Mouse (Mus musculus) forebrain, embryonic 16.5 days (tissue): ENCODE measurements at regions not wholly inside any gene's neighbourhood (a gene's known extent, or its start where the extent isn't known, plus 50 kb on each side); places are given as distances from the start of the nearest gene placed in this dataset.
"Not testable (repeated sequence)": the region's sequence is repeated elsewhere in the genome, so short reads cannot be mapped to it uniquely, and the experiment has no call there.

Experiments used
- ATAC-seq: fragments of 200-750 bp; cut with Nextera tagmentation; 2 replicates; pipeline ENCODE4 v1.8.0; 2017; ENCODE audit warnings: mild to moderate bottlenecking, moderate library complexity
- H3K27ac ChIP-seq: fragments of 300-500 bp; sonication (generic); 2 replicates; pipeline ENCODE4 v1.5.1; 2014; ENCODE audit warnings: low read length, control low read depth
- H3K27me3 ChIP-seq: fragments of 300-500 bp; sonication (generic); replicated peaks from 2 replicates; pipeline ENCODE4 v1.6.1; 2014; ENCODE audit warnings: low read length; ENCODE audit not compliant: control insufficient read depth, insufficient read depth
- H3K36me3 ChIP-seq: fragments of 300-500 bp; sonication (generic); 2 replicates; pipeline ENCODE4 v1.6.1; 2014; ENCODE audit not compliant: control insufficient read depth, insufficient read depth
- H3K4me1 ChIP-seq: fragments of 300-500 bp; sonication (generic); replicated peaks from 2 replicates; pipeline ENCODE4 v1.6.1; 2014; ENCODE audit warnings: low read length; ENCODE audit not compliant: control insufficient read depth, insufficient read depth
- H3K4me2 ChIP-seq: fragments of 300-500 bp; sonication (generic); 2 replicates; pipeline ENCODE4 v1.6.1; 2014; ENCODE audit warnings: mild to moderate bottlenecking, low read length, control low read depth
- H3K4me3 ChIP-seq: fragments of 300-500 bp; sonication (generic); replicated peaks from 2 replicates; pipeline ENCODE4 v1.5.1; 2014; ENCODE audit warnings: mild to moderate bottlenecking, low read length, control low read depth
- H3K9ac ChIP-seq: fragments of 300-500 bp; sonication (generic); replicated peaks from 2 replicates; pipeline ENCODE4 v1.6.1; 2014; ENCODE audit warnings: low read depth, low read length, control low read depth
- H3K9me3 ChIP-seq: fragments of 300-500 bp; sonication (generic); 2 replicates; pipeline ENCODE4 v1.6.1; 2016; ENCODE audit warnings: low read length; ENCODE audit not compliant: control insufficient read depth
- WGBS: fragments of 180-500 bp; shearing (Covaris S2); extraction: QIAGEN DNeasy Blood & Tissue Kit; methylation state at CpG from one replicate; pipeline ENCODE4 v1.1.7; 2014; 5-methylcytosine and 5-hydroxymethylcytosine counted together

- ATAC-seq, result no peak
- H3K27ac ChIP-seq, result no peak overlapping the region
- no peaks in the 10 kb centered on the region for H3K4me1 ChIP-seq
- 83% methylated on average over 3 of the region's 3 CpGs for WGBS
- H3K9me3 ChIP-seq, result no peaks in the 10 kb centered on the region
- H3K4me3 ChIP-seq, result no peak overlapping the region
- H3K9ac ChIP-seq, result no peak overlapping the region
- no peak overlapping the region for H3K4me2 ChIP-seq
- no peaks in the 10 kb centered on the region for H3K36me3 ChIP-seq
- H3K27me3 ChIP-seq, result no peaks in the 10 kb centered on the region
Observed at GRCm38 (mm10) chr8:39344731-39345130, 1330.1 kb upstream of the Adam24 start.

DNA sequence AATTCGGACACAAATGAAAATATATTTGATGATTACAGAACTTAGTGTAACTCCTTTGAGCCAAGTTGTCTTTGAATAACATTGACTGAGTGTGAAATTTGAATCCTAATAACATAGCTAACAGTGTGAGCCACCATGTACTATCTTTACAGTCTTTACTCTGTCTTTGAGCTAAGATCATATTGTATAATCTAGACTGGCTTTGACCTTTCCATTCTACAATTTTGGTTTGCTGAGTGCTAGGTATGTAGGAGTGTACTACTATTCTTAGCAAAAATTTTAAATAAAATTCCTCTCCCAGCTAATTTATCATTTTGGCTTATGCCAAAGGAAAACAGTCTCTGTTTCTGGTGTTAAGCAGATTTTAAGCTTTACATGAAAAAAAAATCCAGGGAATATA is 1328.4 kb upstream of the Adam24 start:
- H3K9me3 ChIP-seq, result no peaks in the 10 kb centered on the region
- no peaks in the 10 kb centered on the region for H3K4me1 ChIP-seq
- H3K4me3 ChIP-seq, result no peak overlapping the region
- no peak for ATAC-seq
- H3K27me3 ChIP-seq, result no peaks in the 10 kb centered on the region
- H3K27ac ChIP-seq, result no peak overlapping the region
- no peak overlapping the region for H3K4me2 ChIP-seq
- 95% methylated on average over 1 of the region's 1 CpGs for WGBS
- no peaks in the 10 kb centered on the region for H3K36me3 ChIP-seq
- no peak overlapping the region for H3K9ac ChIP-seq

- no peak overlapping the region for H3K4me2 ChIP-seq
- no peak overlapping the region for H3K4me3 ChIP-seq
- no peak for ATAC-seq
- no peak overlapping the region for H3K9ac ChIP-seq
- 87% methylated on average over 3 of the region's 3 CpGs for WGBS
- H3K4me1 ChIP-seq, result no peaks in the 10 kb centered on the region
- H3K27me3 ChIP-seq, result no peaks in the 10 kb centered on the region
- no peaks in the 10 kb centered on the region for H3K36me3 ChIP-seq
- H3K9me3 ChIP-seq, result no peaks in the 10 kb centered on the region
- H3K27ac ChIP-seq, result no peak overlapping the region
Observed at GRCm38 (mm10) chr8:39348956-39349355, 1325.9 kb upstream of the Adam24 start.

- H3K4me3 ChIP-seq, result no peak overlapping the region
- no peak overlapping the region for H3K27ac ChIP-seq
- no peaks in the 10 kb centered on the region for H3K36me3 ChIP-seq
- H3K27me3 ChIP-seq, result no peaks in the 10 kb centered on the region
- no peak overlapping the region for H3K9ac ChIP-seq
- H3K9me3 ChIP-seq, result no peaks in the 10 kb centered on the region
- WGBS, result 81% methylated on average over 3 of the region's 3 CpGs
- H3K4me2 ChIP-seq, result no peak overlapping the region
- no peaks in the 10 kb centered on the region for H3K4me1 ChIP-seq
- ATAC-seq, result no peak
Observed at GRCm38 (mm10) chr8:39355412-39355811, 1319.5 kb upstream of the Adam24 start.

DNA sequence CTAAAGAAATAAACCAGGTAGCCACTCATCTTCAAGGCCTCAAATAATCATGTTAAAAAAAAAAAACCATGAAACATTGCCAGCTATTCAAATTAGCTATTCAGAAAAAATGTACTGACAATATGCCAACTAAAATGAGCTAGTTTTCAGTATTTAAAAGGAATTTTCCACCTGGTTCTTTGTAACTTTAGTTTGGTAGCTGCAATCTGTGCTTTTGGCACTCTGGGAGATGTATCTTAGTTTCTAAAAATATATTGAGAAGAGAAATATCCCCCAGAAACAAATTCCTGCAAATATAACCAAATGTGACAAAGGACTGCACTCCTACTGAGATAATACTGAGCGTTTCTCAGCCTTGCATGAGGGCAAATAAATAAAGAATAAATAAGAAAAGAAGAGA is 1317.8 kb upstream of the Adam24 start:
- 71% methylated on average over 1 of the region's 1 CpGs for WGBS
- no peak for ATAC-seq

DNA sequence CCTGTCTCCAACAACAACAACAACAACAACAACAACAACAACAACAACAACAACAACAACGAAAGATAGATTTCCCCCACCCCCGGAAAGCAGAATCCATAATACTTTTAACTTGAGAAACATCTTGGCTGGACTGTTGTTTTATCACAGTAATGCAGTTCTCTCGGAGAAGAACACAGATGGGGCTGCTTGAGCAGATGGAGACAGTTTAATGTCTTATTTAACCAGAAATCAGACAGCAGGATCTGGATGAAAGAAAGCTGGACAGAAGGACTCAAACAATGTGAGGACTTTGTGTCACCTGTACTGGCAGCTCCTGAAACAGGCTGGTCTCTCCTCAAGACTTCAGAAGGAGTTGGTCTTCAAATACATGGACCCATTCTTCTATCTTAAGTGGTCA is 1317.0 kb upstream of the Adam24 start:
- H3K4me2 ChIP-seq, result no peak overlapping the region
- ATAC-seq, result no peak
- H3K4me3 ChIP-seq, result no peak overlapping the region
- no peaks in the 10 kb centered on the region for H3K4me1 ChIP-seq
- H3K27ac ChIP-seq, result no peak overlapping the region
- no peaks in the 10 kb centered on the region for H3K36me3 ChIP-seq
- no peaks in the 10 kb centered on the region for H3K27me3 ChIP-seq
- H3K9me3 ChIP-seq, result no peaks in the 10 kb centered on the region
- no peak overlapping the region for H3K9ac ChIP-seq
- WGBS, result 74% methylated on average over 3 of the region's 3 CpGs

More for the DNA sequence above, 1317.8 kb upstream of the Adam24 start:
- Histone ChIP-seq H3K27me3 (no peaks in the 10 kb centered on the region), H3K4me1 (no peaks in the 10 kb centered on the region), H3K27ac (no peak overlapping the region), H3K9ac (no peak overlapping the region), H3K9me3 (no peaks in the 10 kb centered on the region), H3K4me3 (no peak overlapping the region), H3K4me2 (no peak overlapping the region), H3K36me3 (no peaks in the 10 kb centered on the region)

- WGBS, result 56% methylated on average over 2 of the region's 2 CpGs
Observed at GRCm38 (mm10) chr8:39366346-39366745, 1308.5 kb upstream of the Adam24 start.

More at GRCm38 (mm10) chr8:39366346-39366745, 1308.5 kb upstream of the Adam24 start:
- ATAC-seq, H3K9me3 ChIP-seq, H3K9ac ChIP-seq, H3K27ac ChIP-seq, H3K36me3 ChIP-seq, H3K27me3 ChIP-seq, H3K4me2 ChIP-seq, H3K4me1 ChIP-seq, H3K4me3 ChIP-seq: not testable (repeated sequence)
